Mouse (Mus musculus) brain, embryonic 14.5 days (tissue): ENCODE data around the gene B3glct. TPM values are rescaled to one million over a fixed set of nuclear protein-coding genes. Genes with fewer than 3 reads are reported as not detected.

Experiments
- DNase-seq: peaks from one replicate; pipeline ENCODE4 v3.0.0-alpha.2; 2011; ENCODE audit warnings: low read depth
- CTCF ChIP-seq: fragments of 200-500 bp; IDR thresholded peaks from 2 replicates; pipeline ENCODE4 v1.5.1; 2012; ENCODE audit warnings: inconsistent platforms, mild to moderate bottlenecking, moderate library complexity, borderline replicate concordance; ENCODE audit not compliant: insufficient read depth, insufficient read length; ENCODE audit errors: extremely low read depth
- POLR2A ChIP-seq: fragments of 200-500 bp; IDR thresholded peaks from 2 replicates; pipeline ENCODE4 v1.6.1; 2012; ENCODE audit warnings: mild to moderate bottlenecking, inconsistent platforms, borderline replicate concordance; ENCODE audit not compliant: poor library complexity, insufficient read depth, insufficient read length, severe bottlenecking; ENCODE audit errors: extremely low read depth
- polyA plus RNA-seq: library from polyadenylated mRNA; depleted of rRNA; stranded (reverse); fragments of >200 nt; gene quantifications from 2 replicates; pipeline ENCODE4 v1.2.3, GENCODE M21; 2012; rRNA removed

Gene B3glct
- polyA plus RNA-seq, 1 experiment = 20.4 TPM

DNA sequence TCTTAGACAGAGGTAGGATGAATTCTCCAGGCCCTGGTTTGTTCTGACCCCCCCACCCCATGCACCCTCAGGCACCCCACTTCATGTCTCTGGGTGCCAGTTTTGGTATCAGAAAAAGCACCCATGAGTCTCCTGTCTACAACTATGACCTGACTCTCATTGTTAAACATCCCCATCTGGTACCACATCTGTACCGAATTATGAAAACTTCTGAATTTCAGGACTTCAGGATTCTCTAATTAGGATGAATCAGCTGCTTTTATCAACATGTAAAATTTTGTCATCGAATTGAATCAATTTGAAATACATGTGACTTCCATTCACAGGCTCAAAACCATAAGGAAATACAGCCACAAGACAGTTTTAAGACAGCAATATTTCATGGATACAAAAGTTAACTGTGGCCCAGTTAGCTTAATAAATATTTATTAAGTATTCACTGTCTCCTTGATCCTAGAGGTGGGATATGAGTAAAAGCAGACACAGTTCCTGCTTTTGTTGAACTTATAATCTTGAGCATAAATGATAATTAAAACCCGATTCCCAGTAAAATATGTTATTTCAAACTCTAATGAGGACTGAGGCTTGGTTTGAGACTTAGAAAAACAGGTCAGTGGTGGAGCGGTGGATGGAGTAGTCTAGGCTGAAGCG is 89.7 kb downstream of the B3glct start:
- no peak for TF ChIP-seq POLR2A
- no peak for TF ChIP-seq CTCF
- DNase-seq = no peak

GRCm38 (mm10) chr5:149769666-149770065 is 91.6 kb downstream of the B3glct start:
- no peak for TF ChIP-seq POLR2A
- TF ChIP-seq CTCF = no peak
- no peak for DNase-seq

DNA sequence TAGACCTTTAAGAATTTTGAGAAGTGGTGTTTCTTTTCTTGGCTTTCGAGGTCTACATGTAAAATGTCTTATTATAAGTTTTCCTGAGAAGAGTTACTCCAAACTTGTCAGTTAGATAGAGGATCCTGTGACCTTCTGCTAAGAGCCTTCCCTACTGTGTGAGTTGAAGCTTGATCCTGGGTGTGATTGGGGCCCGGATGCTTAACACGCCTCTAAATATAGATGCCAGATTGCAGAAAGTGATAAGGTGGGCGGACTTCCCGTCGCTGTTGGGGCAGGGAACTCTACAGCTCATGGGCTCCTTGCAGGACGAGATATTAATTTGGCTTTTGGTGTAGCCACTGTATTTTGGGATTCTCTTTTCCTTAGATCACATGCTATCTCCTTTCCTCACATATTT is 98.0 kb downstream of the B3glct start:
- TF ChIP-seq CTCF (no peak), POLR2A (no peak)
- no peak for DNase-seq

DNA sequence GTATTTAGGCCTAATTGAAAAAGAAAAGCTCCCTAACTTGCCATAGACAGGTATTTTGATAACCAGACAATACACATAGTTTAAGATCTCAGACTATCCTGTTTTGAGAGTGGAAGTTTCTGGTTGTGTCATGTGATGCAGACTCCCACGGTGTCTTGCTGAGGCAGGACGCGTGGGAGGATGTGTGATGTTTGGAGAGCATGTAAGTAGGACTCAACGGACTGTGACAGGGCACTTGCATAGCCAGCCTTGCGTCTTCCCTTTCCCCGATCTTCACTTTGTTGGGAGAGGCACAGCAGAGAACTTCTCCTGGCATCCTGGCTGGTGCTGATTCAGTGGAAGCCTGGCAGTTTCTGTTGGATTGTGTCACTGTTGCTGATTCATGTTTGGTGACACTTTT is 101.7 kb downstream of the B3glct start:
- no peak for DNase-seq
- TF ChIP-seq POLR2A (no peak), CTCF (no peak)

- DNase-seq = no peak
- TF ChIP-seq POLR2A (no peak), CTCF (peak; percentile 68; the same call in 1 of the 2 replicates)
These were observed 102.4 kb downstream of the B3glct start for GRCm38 (mm10) chr5:149780411-149780810.

DNA sequence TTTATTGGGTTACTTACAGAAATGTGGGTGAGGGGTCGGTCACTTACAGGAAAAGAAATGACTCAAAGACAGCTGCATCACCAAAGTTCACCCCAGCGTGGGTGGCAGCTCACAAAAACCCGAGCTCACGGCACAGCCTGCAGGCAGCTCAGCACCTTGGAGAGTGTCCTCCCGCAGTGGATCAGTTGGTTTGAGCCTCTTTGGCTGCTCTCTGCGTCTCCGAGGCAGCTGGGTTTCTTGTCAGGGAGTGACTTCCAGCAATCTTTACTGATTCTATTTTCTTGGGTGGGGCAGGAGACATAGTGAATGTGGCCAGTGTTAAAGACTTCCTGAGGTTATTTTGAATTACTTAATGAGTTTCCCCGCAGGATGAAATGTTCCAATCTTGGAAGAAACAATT is 112.1 kb downstream of the B3glct start:
- peak; percentile 8 for DNase-seq
- TF ChIP-seq POLR2A (no peak), CTCF (no peak)

DNA sequence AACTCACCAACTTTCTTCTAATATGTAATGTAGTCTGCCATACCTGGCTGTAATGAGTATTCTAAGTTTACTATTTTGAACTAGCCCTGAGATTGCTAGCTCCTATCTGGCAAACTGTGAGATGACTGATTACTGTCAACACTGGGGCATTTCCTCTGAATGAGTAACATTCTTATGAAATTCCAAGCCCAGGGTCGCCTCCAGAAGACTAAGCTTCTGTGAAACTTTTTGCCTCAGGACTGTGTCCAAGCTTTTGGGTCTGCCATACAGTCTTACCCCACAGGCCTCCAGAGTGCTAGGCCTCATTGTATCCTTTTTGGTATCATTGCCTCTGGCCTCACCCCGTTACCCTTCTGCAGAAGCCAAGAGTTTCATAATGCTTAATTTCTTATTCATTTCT is 132.0 kb downstream of the B3glct start:
- TF ChIP-seq CTCF (no peak), POLR2A (no peak)
- DNase-seq = no peak

DNA sequence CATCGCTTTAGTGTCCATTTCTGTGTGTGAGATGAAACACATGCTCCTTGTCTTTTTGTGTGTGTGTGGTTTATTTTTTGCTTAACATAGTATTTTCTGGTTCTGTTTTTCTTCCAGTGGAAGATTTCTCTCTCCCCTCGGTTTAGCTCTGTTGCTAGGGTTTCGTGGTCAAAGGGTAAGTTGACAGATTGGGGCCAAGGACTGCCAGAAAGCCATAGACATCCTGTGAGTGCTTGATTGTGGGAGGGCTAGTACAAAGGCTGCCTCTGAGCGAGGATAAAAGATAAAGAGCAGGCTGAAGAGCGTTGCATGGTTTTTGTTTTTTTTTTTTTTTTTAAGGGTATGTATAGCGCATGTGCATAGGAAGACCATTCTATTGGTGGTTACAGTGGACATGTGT is 133.8 kb downstream of the B3glct start:
- DNase-seq = peak; percentile 40
- TF ChIP-seq CTCF (no peak), POLR2A (no peak)

Other genes with a start within 250 kb of the B3glct start
- 1.4 TPM in 2 replicates for gene Tex26, start 238.6 kb upstream of the B3glct start, polyA plus RNA-seq
- gene Wdr95, start 149.6 kb upstream of the B3glct start, polyA plus RNA-seq = 0.37 and 0.42 TPM in 2 replicates
- 67.6 and 99.0 TPM in 2 replicates for gene Hsph1, start 41.9 kb upstream of the B3glct start, polyA plus RNA-seq